Mouse (Mus musculus) CD8-positive naive resting alpha-beta T cell, adult 2 months (primary cell): ENCODE data around the gene Fam181a.

ENCODE experiments used
- DNase-seq, 2 experiments: peaks; one replicate each; pipeline ENCODE4 v3.0.0; 2022; ENCODE audit warnings: low read depth in 2 of 2, low spot score in 2 of 2

The Fam181a gene

DNA sequence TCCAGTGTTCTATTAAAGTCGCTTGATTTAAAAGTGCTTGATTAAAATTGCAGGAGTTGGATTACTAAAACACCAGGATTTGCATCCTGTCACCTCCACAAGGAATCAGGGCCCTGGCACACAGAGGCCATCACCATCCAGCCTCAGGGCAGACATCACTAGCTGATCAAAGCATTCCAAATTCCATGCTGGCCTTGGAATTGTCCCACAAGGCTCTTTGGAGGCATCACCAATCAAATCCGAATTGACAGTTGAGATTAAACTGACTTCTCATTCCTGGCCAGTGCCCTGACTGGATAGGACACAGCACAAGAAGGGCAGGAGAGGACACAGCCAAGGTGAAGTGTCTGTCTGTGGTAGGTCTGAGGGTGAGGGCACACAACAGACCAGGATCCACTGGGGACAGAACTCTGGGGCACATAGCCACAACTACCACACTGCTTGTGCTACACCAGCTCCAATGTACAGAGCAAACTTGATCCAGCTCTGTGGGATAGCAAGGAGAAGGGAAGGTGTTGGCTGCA, at the start of gene Fam181a:
TSS of gene Fam181a (plus strand) at position 232 of the 524 bp plus-strand sequence.
- DNase-seq = no peak

- no peak for DNase-seq
Measured at GRCm38 (mm10) chr12:103262017-103262865, 48.5 kb upstream of the Fam181a start.

DNA sequence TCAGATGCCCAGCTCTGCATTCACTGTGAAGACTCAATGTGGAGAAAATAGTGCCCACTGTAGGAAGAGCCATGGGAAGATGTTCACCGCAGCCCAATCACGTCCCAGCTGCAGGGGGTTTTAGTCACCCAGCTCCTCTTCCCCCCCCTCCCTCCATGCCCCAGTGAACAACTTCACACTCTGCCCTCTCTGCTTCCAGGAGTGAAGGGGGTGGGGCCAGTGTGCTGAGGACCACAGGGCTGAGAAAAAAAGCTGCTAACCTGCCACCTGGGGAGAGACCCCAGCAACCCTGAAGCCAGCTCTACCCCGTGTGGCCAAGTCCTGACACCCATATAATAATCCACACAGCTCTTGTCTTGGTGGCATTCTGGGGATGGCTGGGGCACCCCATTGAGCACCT, 44.2 kb upstream of the Fam181a start:
- no peak for DNase-seq

DNA sequence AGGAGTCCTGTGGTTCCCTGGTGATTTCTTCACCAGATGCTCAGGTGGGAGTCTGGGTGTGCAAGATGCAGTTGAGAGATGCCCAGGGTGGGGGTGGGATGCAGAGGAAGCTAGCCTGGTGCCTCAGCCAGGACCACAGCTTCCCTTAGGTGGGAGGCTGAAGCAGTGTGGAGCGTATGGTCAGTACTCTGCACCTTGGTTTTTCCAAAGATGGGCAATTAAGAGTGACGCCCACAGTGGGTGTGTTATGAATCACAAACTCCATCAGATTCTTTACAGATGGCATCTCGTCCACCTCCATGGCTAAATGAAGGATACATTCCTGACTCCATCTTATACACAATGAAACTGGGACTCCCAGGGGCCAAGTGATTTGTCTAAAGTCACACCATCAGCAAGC, 38.6 kb upstream of the Fam181a start:
- no peak for DNase-seq

DNA sequence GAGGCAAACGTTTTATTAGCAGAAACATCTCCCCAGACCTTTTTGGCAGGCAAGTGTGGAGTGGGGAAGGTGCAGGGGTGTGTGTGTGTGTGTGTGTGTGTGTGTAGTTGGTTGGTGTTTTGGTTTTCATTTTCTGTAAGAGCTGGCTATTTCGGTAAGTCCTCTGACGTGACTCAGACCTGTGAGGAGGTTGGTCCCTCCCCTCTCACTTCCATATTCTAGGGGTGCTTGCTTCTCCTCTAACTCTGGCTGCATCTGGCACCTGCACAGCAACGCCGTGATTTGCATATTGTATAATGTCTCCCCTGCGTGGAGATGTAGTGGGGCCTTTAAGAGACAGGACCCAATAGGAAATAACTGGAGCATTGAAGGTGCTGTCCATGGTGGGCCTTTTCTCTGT, 37.7 kb upstream of the Fam181a start:
- DNase-seq = no peak

DNA sequence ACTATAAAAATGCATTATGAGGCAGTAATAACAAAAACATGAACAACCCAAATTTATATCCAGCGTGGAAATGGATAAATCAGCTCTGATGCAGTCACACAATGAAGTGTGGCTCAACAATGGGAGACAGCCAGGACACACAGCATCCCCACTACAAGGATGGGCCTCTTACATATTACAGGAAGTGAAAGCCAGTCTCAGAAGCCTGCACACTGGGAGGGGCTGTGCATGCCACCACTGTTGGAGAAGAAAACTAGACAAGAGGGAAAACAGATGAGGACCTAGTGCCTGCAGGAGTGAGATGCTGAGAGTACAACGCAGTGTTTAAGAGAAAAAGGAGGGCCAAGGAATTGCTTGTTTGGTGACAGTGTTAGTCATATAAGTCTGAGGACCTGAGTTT, 37.0 kb upstream of the Fam181a start:
- no peak for DNase-seq

DNA sequence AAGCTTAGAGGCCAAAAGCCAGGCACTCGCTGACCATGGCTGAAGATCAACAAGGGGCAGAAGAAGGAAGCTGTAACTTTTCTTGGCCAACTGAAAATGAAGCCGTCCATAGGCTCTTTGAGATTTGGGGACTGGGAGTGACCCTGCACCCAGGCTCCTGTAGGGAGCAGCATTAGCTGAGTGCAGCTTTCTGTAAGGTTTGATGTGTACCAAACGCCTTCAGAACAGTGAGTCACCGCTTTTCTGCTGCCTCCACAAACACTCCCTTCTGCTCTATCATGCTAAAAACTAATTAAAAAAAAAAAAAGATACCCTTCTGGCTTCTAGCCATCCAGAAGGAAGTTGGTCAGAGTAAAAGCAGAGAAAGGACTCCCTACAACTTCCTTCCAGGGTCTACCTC, 34.4 kb upstream of the Fam181a start:
- DNase-seq = no peak

DNA sequence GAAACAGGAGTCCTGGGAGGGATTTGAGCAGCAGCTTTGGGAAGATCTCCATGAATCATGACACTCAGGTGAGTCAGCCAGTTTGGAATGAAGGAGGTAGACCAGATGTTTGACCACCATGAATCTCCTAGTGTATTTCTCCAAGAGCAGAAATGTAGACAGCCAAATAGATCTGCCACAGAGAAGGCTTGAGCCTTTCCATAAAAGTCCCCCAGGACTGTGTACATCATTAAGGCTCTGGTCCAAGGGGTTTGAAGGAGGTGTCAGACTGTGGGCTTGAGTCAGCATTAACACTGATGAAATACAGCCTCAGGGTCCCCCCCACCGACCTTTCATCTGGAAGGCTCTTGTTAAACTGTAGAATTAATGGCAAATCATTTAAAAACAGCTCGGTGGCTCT, 29.3 kb upstream of the Fam181a start:
- no peak for DNase-seq

DNA sequence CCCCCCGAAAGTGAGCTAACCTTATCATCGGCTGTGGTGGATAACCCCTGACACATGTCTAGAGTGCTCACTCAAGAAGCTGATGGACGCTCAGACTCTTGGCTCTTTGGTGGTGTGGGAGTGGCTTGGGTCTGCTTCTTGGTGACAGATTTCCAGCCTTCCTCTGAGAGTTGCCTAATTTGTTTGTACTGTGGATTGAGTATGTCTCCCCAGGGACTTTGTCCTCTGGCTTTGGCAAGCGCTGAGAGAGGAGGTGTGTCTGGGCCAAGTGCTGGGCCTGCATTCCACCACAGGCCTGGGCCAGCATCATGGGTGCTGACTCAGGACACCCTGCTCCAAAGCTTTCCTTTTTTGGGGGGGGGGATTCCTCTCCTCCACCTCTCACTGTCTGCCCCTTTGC, 28.9 kb upstream of the Fam181a start:
- no peak for DNase-seq

DNA sequence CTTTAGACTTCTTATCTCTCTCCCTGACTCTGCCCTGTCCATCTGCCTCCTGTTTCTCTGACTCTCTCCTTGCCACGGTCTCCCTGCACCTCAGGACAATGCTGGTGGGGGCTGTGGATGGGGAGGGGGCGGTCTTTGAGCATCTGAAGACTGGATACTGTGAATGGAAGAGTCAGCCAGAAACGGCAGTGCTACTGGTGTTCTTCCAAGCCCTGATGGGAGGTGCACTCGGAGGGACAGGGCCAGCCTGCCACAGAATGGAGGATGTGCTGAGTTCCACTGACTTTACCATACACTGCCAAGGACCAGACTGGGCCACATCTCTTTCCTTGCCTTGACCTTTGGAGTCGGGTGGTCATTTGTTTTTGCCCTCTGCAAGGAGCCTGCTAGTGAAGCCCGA, 27.8 kb upstream of the Fam181a start:
- no peak for DNase-seq

DNA sequence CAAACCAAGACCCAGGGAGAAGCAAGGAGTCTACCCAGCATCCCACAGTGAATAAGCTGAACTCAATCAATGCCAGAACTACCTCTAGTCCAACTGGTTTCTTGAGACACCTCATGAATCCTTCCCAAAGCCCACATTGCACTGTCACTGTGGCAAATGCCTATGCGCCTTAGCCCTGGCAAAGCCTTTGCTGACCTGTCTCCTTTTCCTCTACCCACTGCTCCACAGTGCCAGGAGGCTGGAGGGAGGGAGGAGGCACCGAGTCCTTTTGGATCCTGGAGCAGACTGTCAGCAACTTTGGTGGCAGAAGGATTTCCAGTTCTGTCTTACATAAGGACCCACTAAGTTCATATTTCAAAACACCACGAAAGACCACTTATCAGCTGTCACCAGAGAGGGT, 27.4 kb upstream of the Fam181a start:
- no peak for DNase-seq

DNA sequence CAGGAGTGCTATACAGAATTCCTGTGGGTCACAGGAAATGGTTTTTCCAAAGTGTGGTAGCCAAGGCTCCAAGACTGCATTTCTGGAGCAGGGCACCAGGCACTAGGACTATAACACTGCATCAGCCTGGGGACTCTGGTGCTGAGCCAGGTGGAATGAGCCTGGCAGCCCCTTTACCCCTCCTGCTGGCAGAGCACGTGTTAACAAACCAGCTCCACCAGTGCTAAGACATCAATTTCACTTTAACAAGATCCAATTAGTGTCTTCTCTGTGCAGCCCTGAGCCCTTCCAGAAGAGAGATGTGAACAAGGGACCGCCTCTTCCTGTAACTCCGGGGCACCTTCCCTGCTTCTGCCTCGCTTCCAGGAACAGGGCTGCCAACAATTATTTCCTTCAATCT, 23.5 kb upstream of the Fam181a start:
- DNase-seq = no peak

GRCm38 (mm10) chr12:103292366-103292765, 18.4 kb upstream of the Fam181a start:
- DNase-seq = no peak

GRCm38 (mm10) chr12:103296292-103296691, 14.5 kb upstream of the Fam181a start:
- DNase-seq = no peak

DNA sequence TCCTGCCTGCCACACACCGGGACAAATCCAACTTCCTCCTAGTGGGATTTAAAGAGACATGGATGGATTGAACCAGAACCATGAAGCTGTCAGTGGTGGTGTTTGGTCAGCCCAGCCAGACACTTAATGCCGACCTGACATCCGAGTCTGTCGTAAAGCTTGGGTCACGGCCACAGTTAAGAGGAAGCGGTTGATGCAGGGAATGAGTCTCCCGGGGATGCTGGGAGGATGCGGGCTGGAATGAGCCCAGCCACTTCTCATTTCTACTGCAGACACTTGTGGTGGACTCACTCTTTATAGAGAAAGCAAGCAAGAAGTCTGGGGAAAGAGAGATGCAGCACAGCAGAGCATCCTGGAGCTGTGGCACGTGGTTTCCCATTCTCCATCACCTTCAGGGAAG, 10.3 kb upstream of the Fam181a start:
- DNase-seq = no peak

DNA sequence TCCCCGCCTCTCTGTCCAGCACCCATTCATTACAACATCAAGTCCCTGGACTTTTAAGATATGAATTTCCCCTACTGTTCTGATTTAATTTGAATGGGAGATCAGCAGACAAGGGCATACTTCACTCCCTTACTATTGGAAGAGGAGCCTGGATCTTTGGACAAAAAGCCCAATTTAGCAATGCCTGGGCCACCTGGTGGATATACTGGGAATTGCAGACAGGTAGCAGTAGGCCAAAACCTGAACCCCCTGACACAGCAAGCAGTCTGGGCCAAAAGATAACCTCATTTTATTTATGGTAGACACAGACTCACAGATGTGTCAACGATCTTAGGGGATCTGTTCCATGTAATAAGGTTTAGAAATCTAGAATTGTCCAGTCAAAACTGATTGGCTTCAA, 9.1 kb upstream of the Fam181a start:
- DNase-seq = peak; percentile 11

DNA sequence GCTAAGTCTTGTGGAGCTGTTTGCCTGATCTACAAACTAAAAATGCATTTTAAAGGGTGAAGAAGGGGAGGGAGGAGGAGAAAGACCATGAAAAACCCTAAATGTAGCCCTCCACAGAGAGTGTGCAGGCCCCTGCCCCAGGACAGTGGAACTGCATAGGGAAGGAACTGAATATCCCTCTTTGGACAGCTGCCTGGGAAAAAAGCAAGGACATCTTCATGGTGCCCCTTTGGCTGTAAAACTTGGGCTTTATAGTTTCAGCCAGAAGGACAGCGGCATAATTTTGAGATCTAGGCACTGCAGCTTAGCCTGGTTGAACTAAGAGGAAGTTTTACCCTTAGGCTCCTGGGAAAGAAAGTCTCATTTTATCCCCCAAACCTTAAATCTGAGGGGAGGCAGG, 7.8 kb upstream of the Fam181a start:
- no peak for DNase-seq

- no peak for DNase-seq
Measured at GRCm38 (mm10) chr12:103306224-103306623, 4.6 kb upstream of the Fam181a start.

- no peak for DNase-seq
Measured at GRCm38 (mm10) chr12:103306720-103307119, 4.1 kb upstream of the Fam181a start.

GRCm38 (mm10) chr12:103311921-103312320, 1.1 kb downstream of the Fam181a start:
- no peak for DNase-seq

DNA sequence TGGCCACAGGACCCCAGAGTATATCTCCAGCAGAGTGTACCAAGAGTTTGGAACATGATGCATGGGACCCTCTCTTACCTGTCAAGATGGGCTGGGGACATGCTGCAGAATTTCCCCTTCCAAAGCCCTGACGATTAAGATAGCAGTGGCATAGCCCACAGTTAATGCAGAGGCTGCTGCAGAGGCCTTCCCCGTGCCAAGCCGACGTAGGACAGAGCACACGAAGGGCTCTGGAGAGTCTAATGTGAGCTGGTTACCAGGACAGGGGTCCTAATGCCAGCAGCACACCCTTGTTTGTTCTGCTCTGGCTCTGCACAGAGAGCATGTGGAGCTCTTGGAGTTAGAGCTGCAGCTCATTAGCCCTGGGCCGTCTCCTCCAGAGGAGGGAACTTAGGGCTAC, 2.5 kb downstream of the Fam181a start:
- no peak for DNase-seq

DNA sequence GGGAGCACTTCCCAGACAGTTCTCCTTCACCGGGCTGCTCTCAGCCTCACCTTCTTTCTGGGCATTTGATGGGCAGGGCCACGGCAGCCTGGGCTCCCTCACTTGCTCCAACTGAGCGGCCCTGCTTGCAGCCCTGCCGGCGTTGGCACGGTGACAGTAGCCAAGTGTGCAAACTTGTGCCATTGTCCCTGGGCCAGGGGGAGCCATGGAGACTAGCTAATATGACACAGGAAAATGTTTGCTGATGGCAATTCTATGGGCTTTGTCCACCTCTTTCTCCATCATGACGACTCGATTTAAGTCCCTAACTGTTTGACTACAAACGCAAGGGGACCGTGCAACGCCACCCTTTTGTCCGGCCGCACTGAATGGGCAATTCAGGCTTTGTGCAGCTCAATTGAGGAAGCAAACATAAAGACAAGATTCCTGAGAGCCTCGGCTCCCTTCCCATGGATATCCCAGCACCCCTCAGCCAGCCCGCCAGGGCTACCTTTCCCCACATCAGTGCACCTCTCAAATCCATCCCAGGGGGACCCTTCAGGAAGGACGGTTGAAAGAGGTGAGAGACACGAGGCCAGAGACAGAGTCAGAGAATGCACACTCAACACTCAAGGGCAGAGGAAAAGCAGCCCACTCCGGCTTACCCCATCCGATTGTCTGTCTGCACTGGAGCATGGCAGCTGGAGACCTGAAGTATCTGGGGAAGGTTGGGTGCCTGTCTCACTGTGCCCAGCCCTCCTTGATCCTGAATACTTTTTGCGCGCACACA, 3.3 kb downstream of the Fam181a start:
- no peak for DNase-seq
